In the genomic region with DNA sequence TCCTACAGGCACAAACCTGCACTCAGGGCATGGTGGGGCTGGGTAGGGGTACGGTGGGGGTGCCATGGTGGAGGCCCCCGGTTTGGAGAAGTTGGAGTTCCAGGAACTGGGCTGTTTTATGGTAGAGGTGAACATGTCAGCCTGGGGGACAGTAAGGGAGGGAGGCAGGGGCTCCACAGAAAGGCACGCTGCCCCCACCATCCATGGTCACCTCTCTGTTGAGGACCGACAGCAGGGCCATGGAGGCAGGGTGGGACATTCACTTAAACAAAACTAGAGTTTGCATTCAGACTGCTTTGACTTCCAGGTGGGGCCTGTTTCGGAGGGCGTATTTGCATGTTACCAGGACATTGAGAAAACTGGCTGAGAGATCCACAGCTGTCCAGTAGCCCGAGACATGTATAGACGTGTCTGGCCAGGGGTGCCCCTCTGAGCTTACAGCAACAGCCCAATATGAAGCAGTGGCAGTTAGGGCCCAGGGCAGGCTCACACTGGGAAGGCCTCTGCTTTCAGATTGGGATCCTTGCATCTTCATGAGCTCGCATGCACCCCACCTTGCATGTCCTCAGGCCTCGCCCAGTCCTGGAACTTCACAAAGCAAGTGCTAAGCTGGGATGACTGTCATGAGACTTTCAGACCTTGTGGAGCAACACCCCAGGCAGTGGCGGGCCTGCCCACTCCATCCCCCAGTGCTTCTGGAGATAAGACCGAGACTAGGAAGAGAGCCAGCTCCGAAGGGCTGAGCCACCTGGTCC, we compare ENCODE assay signal across 9 mouse cellular contexts. TPM values are rescaled to one million over a fixed set of nuclear protein-coding genes. Genes with fewer than 3 reads are reported as not detected.
DNase-seq lines count a peak whose midpoint lies in the region; ATAC-seq and TF ChIP-seq lines count a peak whose summit lies in the region.
"Had no signal": no experiment of that assay in that cellular context is flagged by ENCODE, and none has a peak within 500 bp of the region (broad histone marks: within the 10 kb centered on the region; RNA-seq: fewer than 3 reads in every experiment).

No protein-coding gene starts in this region.

- DNase-seq in cerebellum, postnatal 10 days, result peak; percentile 78 to 85
- no peak for DNase-seq in cerebellum, adult 9-10 months
- DNase-seq in MEL (ENCODE audit: low read depth, low spot score), result peak; percentile 94
- peak; percentile 31 for DNase-seq in gastrocnemius, postnatal 25 days
- peak; percentile 75 to 77 for DNase-seq in lung, adult 18-20 months
- peak; percentile 72 to 80 for DNase-seq in urinary bladder, postnatal 36 days (ENCODE audit: low spot score in 2 of 2)
- no peak for DNase-seq in midbrain, embryonic 11.5 days (ENCODE audit: low spot score, missing footprints)

- H3K4me1 ChIP-seq in MEL (ENCODE audit: control insufficient read depth in 1 of 2, insufficient read depth in 2 of 2, low read length in 2 of 2), result peaks cover 18 to 52% of the 10 kb centered on the region in 2 experiments
- H3K4me1 ChIP-seq in midbrain, embryonic 11.5 days (ENCODE audit: control insufficient read depth, insufficient read depth, low read length), result no peaks in the 10 kb centered on the region

- TF ChIP-seq RAD21 in MEL (IDR thresholded peaks at IDR 0.05; ENCODE audit: low read depth, low read length), result no peak

- H3K79me2 ChIP-seq in MEL (ENCODE audit: control insufficient read depth, insufficient read depth, low read length, poor library complexity), result no peaks in the 10 kb centered on the region; the same call in 1 of the 2 replicates

- peaks cover 0 to 33% of the 10 kb centered on the region in 2 experiments; a peak in 2 of 4 replicates for H3K36me3 ChIP-seq in MEL (ENCODE audit: control insufficient read depth in 1 of 2, insufficient read depth in 2 of 2, low read length in 2 of 2)
- H3K36me3 ChIP-seq in midbrain, embryonic 11.5 days (ENCODE audit: control insufficient read depth, insufficient read depth, low read length), result no peaks in the 10 kb centered on the region
- H3K36me3 ChIP-seq: hindbrain, embryonic 15.5 days had no signal

- peak overlapping the region; percentile 70 for H3K27ac ChIP-seq in MEL (ENCODE audit: control insufficient read depth, low read depth, low read length)
- no peak overlapping the region for H3K27ac ChIP-seq in midbrain, embryonic 11.5 days (ENCODE audit: low read depth, low read length)
- H3K27ac ChIP-seq: hindbrain, embryonic 15.5 days had no signal

- ATAC-seq in granulocyte monocyte progenitor cell, adult 5-6 weeks (replicated peaks; ENCODE audit: poor library complexity, severe bottlenecking), result no peak
- ATAC-seq in midbrain, embryonic 11.5 days (ENCODE audit: low FRiP score), result no peak

- no peak for TF ChIP-seq CTCF in MEL (IDR thresholded peaks at IDR 0.05 in 2 of 3, conservative IDR thresholded peaks at IDR 0.05 in 1 of 3; ENCODE audit: control insufficient read depth in 1 of 3, insufficient read depth in 1 of 3, low read depth in 2 of 3, low read length in 3 of 3, poor library complexity in 1 of 3, severe bottlenecking in 1 of 3)

- peak overlapping the region; percentile 23 to 46; a peak in 3 of 4 replicates for H3K4me3 ChIP-seq in MEL (ENCODE audit: control insufficient read depth in 1 of 2, insufficient read depth in 1 of 2, low read depth in 2 of 2, low read length in 2 of 2)
- no peak overlapping the region for H3K4me3 ChIP-seq in midbrain, embryonic 11.5 days (ENCODE audit: low read depth, low read length)
- H3K4me3 ChIP-seq: hindbrain, embryonic 15.5 days had no signal

- H3K4me2 ChIP-seq in midbrain, embryonic 11.5 days, result no peak overlapping the region
- H3K4me2 ChIP-seq: hindbrain, embryonic 15.5 days had no signal

- WGBS in midbrain, embryonic 11.5 days, result 75% methylated on average over 13 of the region's 13 CpGs

- H3K27me3 ChIP-seq in MEL (ENCODE audit: control insufficient read depth in 1 of 2, insufficient read depth in 2 of 2, low read length in 2 of 2), result no peaks in the 10 kb centered on the region
- no peaks in the 10 kb centered on the region; the same call in 1 of the 2 replicates for H3K27me3 ChIP-seq in midbrain, embryonic 11.5 days (ENCODE audit: control insufficient read depth, insufficient read depth, low read length)
- H3K27me3 ChIP-seq: hindbrain, embryonic 15.5 days had no signal

- TF ChIP-seq POLR2A in MEL (IDR thresholded peaks at IDR 0.05; ENCODE audit: control insufficient read depth in 1 of 2, insufficient read depth in 1 of 2, low read depth in 1 of 2, low read length in 2 of 2, poor library complexity in 1 of 2), result no peak; a peak in 1 of 4 replicates

- no peaks in the 10 kb centered on the region for H3K9me3 ChIP-seq in MEL (replicated peaks; ENCODE audit: insufficient read depth, low read length)
- no peaks in the 10 kb centered on the region for H3K9me3 ChIP-seq in midbrain, embryonic 11.5 days (ENCODE audit: control insufficient read depth, low read length)
- H3K9me3 ChIP-seq: hindbrain, embryonic 15.5 days had no signal

- TF ChIP-seq EP300 in MEL (IDR thresholded peaks at IDR 0.05; ENCODE audit: low read depth in 1 of 2, low read length in 2 of 2), result peak; percentile 87 to 92

- H3K9ac ChIP-seq in MEL (ENCODE audit: control insufficient read depth, low read depth, low read length, poor library complexity, severe bottlenecking), result peak overlapping the region; percentile 26
- no peak overlapping the region for H3K9ac ChIP-seq in midbrain, embryonic 11.5 days (ENCODE audit: low read length)
- H3K9ac ChIP-seq: hindbrain, embryonic 15.5 days had no signal

TF ChIP-seq in MEL, 35 proteins besides CTCF, POLR2A, EP300 and RAD21 (continues in another document):
- TF ChIP-seq E2F4 (IDR thresholded peaks at IDR 0.05; ENCODE audit: borderline replicate concordance, low read depth, low read length) (peak; percentile 77; the same call in 1 of the 2 replicates), ETS1 (IDR thresholded peaks at IDR 0.05; ENCODE audit: low read depth, low read length) (peak; percentile 91), MAFK (IDR thresholded peaks at IDR 0.05; ENCODE audit: borderline replicate concordance, low read depth, low read length) (no peak), ZKSCAN1 (IDR thresholded peaks at IDR 0.05; ENCODE audit: low read depth, low read length) (peak; percentile 69; the same call in 1 of the 2 replicates), HCFC1 (IDR thresholded peaks at IDR 0.05; ENCODE audit: low read depth, low read length) (peak; percentile 67), GABPA (IDR thresholded peaks at IDR 0.05; ENCODE audit: low read depth, low read length) (peak; percentile 62; the same call in 1 of the 2 replicates), GATA1 (IDR thresholded peaks at IDR 0.05; ENCODE audit: low read depth, low read length) (peak; percentile 93), SMC3 (IDR thresholded peaks at IDR 0.05; ENCODE audit: low read depth, low read length) (peak; percentile 25; the same call in 1 of the 2 replicates), ELF1 (IDR thresholded peaks at IDR 0.05; ENCODE audit: low read depth, low read length) (peak; percentile 74), CHD2 (IDR thresholded peaks at IDR 0.05; ENCODE audit: low read length) (no peak), ZMIZ1 (IDR thresholded peaks at IDR 0.05; ENCODE audit: low read depth, low read length) (peak; percentile 64; the same call in 1 of the 2 replicates), POLR2AphosphoS5 (IDR thresholded peaks at IDR 0.05; ENCODE audit: borderline replicate concordance, low read depth, low read length) (no peak), TBP (IDR thresholded peaks at IDR 0.05; ENCODE audit: low read depth, low read length) (peak; percentile 88), POLR2AphosphoS2 (IDR thresholded peaks at IDR 0.05; ENCODE audit: low read length) (peak; percentile 79; the same call in 1 of the 2 replicates), BHLHE40 (IDR thresholded peaks at IDR 0.05; ENCODE audit: borderline replicate concordance, low read depth, low read length) (peak; percentile 70), MXI1 (IDR thresholded peaks at IDR 0.05; ENCODE audit: low read depth, low read length) (peak; percentile 91)

RNA-seq across cellular contexts. Expression of a gene that starts 8.7 kb away (rescaled TPM):
- total RNA-seq in MEL (2012; rRNA removed), result 1.2 and 2.6 TPM in 2 replicates
- 10 to 100 TPM in 1 of 2 experiments, not detected in 1; 11.4 TPM for polyA plus RNA-seq in MEL (2012; ENCODE audit: insufficient read depth in 1 of 2, insufficient read length in 2 of 2, low read depth in 1 of 2, low replicate concordance in 2 of 2, missing spikeins in 1 of 2)
- 10 to 100 TPM in 1 of 2 experiments, 1 to 10 TPM in 1; 4.9 to 11.8 TPM for total RNA-seq in gastrocnemius, postnatal 25 days (2021)
- not detected in 2 replicates for total RNA-seq in granulocyte monocyte progenitor cell, adult 5-6 weeks (2014; fragmentation: Nextera tagmentation)
- not detected in 2 replicates for total RNA-seq in granulocyte monocyte progenitor cell, adult 5-6 weeks (2017)
- 0.07 and 0.22 TPM in 2 replicates for polyA plus RNA-seq in midbrain, embryonic 11.5 days (2014; fragmentation: Nextera tagmentation; extraction: Ambion mirVana)

RNA-seq across cellular contexts. Expression of a gene that starts 15.0 kb away (rescaled TPM):
- 11.2 and 15.2 TPM in 2 replicates for total RNA-seq in MEL (2012; rRNA removed)
- polyA plus RNA-seq in MEL (2012; ENCODE audit: insufficient read depth in 1 of 2, insufficient read length in 2 of 2, low read depth in 1 of 2, low replicate concordance in 2 of 2, missing spikeins in 1 of 2), result 10 to 100 TPM in 1 of 2 experiments, not detected in 1; 21.4 TPM
- total RNA-seq in gastrocnemius, postnatal 25 days (2021), result under 1 TPM; 0.46 to 0.96 TPM
- 1.7 and 2.4 TPM in 2 replicates for total RNA-seq in granulocyte monocyte progenitor cell, adult 5-6 weeks (2014; fragmentation: Nextera tagmentation)
- total RNA-seq in granulocyte monocyte progenitor cell, adult 5-6 weeks (2017), result 0.30 and 1.2 TPM in 2 replicates
- polyA plus RNA-seq in midbrain, embryonic 11.5 days (2014; fragmentation: Nextera tagmentation; extraction: Ambion mirVana), result 14.7 and 15.3 TPM in 2 replicates

RNA-seq across cellular contexts. Expression of a gene that starts 33.3 kb away (rescaled TPM):
- 9.7 and 9.8 TPM in 2 replicates for total RNA-seq in MEL (2012; rRNA removed)
- 10 to 100 TPM in 1 of 2 experiments, not detected in 1; 16.4 TPM for polyA plus RNA-seq in MEL (2012; ENCODE audit: insufficient read depth in 1 of 2, insufficient read length in 2 of 2, low read depth in 1 of 2, low replicate concordance in 2 of 2, missing spikeins in 1 of 2)
- total RNA-seq in gastrocnemius, postnatal 25 days (2021), result 1 to 10 TPM; 3.5 to 3.9 TPM
- 39.4 and 92.1 TPM in 2 replicates for total RNA-seq in granulocyte monocyte progenitor cell, adult 5-6 weeks (2014; fragmentation: Nextera tagmentation)
- 21.1 and 25.4 TPM in 2 replicates for total RNA-seq in granulocyte monocyte progenitor cell, adult 5-6 weeks (2017)
- 3.5 and 4.2 TPM in 2 replicates for polyA plus RNA-seq in midbrain, embryonic 11.5 days (2014; fragmentation: Nextera tagmentation; extraction: Ambion mirVana)

RNA-seq across cellular contexts. Expression of a gene that starts 35.4 kb away (rescaled TPM):
- 245 and 279 TPM in 2 replicates for total RNA-seq in MEL (2012; rRNA removed)
- 100 to 1,000 TPM in 1 of 2 experiments, not detected in 1; 274 TPM for polyA plus RNA-seq in MEL (2012; ENCODE audit: insufficient read depth in 1 of 2, insufficient read length in 2 of 2, low read depth in 1 of 2, low replicate concordance in 2 of 2, missing spikeins in 1 of 2)
- 1 to 10 TPM; 3.4 to 3.5 TPM for total RNA-seq in gastrocnemius, postnatal 25 days (2021)
- total RNA-seq in granulocyte monocyte progenitor cell, adult 5-6 weeks (2014; fragmentation: Nextera tagmentation), result 65.6 and 66.5 TPM in 2 replicates
- total RNA-seq in granulocyte monocyte progenitor cell, adult 5-6 weeks (2017), result 61.9 and 64.3 TPM in 2 replicates
- polyA plus RNA-seq in midbrain, embryonic 11.5 days (2014; fragmentation: Nextera tagmentation; extraction: Ambion mirVana), result 159 TPM in 2 replicates

Comparison
In these comparisons a context has a peak if more than half of its experiments do, and no peak if none do; other contexts are left out.
1. DNase-seq: peak in cerebellum, postnatal 10 days (2 of 2), MEL (single experiment), gastrocnemius, postnatal 25 days (single experiment), lung, adult 18-20 months (2 of 2) and urinary bladder, postnatal 36 days (2 of 2); none in cerebellum, adult 9-10 months (single experiment) and midbrain, embryonic 11.5 days (single experiment).